Mouse (Mus musculus): Measurements from ENCODE around the gene Arl14.

Arl14 gene

DNA sequence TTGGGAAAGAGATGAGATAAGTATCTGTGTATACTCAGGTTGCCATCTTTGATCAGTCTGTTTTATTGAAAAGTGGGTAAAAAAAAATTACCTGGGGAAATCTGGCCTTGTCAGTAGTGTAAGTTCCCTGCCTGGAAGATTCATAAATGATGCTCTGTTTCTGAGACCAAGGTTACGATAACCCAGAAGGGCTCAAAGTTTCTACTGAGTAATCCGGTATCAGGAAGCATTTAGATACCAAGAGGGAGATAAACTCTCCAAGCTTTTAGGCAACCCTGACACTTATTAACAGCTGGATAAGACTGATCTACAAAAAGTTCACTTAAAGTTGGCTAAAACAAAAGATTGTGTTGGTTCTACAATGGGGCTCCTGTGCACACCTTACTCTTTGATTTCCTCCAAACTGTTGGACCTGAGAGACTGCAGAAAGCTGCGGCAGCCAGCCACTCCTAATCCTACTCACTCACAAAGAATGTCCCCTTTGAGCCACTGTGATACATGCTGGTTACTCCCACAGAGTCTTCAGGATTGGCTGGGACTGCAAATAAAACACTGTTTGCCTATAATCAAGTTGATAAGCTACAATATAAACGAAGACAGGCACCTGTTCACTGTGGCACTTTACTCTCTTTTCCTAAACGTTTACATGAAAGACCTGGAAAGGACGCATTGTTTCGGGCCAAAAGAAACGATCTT, at the start of gene Arl14:
TSS of gene Arl14 (plus strand) at position 614 of the 696 bp plus-strand sequence.
- DNase-seq = no peak

DNA sequence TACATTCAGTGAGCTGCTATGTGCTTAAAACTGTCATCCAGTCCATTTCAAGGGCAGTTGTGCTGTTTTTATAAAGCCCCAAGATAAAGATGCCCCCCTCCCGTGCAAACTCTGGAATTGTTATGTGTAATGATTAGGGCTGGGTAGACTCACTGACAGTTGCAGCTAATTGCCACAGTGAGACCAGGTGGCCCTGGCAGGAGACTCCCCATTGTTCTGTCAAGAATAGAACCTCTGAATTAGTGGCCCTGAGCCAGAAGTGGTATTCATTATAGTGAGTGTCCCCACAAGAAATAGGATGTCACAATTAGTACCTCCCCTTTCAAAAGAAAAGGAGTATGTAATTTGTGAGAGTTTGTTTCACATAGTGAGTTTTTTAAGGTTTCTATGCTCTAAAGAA, 47.0 kb upstream of the Arl14 start:
- DNase-seq = no peak

DNA sequence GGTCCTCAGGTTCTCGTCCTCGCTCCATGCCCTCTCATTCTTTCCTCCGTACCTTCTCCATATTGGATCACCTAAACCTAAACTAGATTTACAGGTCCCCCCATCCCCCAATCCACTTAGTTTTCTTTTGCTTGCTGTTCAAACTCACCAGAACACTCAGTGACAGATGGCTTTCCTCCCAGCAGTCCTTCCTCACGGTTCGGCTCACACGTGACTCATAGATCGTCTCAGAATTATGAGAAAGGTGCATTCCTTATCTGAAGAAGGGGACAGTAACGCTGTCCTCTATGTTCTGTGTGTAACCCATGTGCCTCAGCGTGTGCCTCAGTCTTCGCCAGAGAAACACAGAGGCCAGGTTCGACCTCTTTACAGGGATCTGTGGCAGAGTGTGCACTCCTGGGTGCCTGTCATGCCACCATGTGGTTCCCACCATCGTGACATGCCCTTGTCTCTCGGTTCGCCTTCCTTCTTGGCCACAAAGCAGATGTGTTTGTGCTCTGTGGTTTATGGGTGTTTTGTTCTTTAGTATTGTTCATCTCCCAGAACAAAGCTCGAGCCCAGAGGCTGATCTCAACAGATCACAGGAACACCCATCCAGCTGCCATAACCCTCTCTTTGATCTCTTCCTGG, 44.9 kb upstream of the Arl14 start:
- peak; percentile 77 to 84 for DNase-seq

DNA sequence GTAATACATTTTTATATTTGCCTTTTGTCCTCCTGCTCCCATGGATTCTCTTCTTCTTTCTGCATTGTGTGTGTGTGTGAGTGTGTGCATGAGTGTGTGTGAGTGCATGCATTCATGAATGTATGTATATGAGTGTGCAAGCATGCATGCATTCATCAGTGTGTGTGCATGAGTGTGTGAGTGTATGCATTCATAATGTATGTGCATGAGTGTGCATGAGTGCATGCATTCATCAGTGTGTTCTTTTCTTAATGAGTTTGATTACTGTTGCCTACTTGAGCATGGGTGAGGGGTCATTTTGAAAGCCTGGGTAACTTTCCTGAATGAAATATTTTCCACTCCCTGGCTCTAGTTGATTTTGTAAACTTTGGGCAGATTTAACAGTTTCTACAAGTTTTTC, 44.3 kb upstream of the Arl14 start:
- no peak for DNase-seq

DNA sequence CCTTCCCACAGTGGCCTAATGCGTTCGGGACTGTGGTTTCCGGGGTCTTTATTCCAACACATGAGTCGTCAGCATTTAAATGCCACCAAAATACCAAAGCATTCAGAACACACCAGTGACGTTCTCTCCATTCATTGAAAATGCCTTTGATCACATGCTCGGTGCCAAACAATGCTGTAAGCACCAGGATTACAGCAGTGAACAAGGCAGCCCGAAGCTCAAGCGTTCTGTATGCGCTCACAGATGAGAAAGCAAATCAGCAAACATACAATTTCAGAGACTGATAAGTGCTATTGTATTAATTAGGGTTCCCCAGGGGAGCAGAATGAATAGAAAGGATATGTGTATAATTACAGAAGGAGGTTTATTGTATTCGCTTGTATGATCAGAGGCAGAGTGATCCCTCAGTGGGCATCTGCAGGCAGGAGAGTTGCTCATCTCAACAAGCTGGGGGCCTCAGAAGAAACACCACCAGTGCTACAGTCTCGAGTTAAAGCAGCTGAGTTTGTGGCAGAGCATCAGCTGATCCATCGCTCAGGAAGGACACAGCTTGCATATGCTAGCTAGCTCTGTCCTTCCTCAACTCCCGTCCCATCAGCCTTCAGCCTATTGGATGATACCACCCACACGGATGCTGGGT, 43.7 kb upstream of the Arl14 start:
- no peak for DNase-seq

DNA sequence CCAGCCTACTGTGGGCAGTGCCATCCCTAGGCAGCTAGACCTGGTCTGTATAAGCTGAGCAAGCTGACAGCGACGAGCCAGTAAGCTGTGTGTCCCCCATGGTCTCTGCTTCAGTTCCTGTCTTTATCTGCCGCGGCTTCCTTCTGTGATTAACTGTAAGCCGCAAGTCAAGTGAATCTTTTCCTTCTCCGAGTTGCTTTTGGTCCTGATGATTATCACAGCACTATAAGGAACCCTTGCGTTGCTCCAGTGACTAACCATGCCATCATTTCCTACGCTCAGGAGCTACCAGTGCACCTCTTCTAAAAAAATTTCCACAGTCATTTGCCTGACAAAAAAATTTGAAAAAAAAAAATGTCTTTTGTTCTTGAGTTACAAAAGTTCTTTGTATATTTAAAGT, 40.7 kb upstream of the Arl14 start:
- no peak for DNase-seq

DNA sequence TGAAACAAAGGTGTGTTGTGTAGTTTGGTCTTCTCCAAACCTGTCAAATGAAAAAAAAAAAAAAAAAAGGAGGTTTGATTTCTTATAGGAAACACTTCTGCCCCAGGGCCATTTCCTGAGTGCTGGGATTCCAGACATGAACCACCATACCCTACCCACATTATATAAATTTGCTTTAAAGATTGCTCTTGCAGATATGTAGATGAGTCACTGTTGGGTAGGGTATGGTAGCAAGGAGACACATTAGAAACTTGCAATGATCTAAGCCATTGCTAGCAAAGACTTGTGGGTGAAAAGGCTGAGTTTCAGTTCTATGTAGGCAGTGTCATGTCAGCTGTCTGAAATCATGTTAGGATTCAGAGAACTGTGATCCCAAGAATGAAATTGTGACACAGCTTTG, 40.0 kb upstream of the Arl14 start:
- no peak for DNase-seq

DNA sequence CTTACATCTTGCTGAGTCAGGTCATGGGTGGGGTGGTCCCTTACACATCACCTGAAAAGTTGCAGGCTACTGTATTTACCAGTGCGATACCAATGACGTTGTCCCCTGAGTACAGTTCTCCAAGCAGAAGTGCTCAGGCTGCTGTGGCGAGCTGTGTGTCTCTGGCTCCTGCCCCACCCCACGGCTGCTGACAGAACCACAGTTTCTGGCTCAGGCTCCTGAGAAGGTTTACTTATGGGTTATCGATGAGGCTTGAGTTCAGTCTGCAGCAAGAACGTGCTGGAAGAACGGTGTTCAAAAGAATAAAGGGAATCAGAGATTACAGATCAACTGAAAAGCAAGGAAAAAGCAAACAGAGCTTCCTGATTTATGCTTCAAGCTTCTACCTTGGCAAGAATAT, 37.0 kb upstream of the Arl14 start:
- DNase-seq = no peak

DNA sequence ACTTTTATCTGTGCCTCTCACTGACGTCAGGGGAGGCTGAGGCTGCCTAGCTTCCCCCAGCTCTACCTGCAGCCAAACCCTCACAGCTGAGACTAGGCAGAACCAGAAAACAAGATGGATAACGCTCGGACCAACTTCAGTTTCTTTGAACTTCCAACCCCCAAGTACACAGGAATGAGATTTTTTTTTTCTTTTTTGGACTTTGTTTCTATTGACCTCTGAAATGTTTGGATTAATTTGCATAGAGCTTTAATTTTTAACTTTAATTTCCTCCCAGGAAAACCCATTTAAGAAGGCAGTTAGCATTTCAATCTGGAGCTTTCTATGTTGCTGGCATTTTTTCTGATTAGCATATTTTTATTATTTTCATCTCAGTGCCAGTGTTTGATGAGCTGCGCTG, 36.2 kb upstream of the Arl14 start:
- no peak for DNase-seq

DNA sequence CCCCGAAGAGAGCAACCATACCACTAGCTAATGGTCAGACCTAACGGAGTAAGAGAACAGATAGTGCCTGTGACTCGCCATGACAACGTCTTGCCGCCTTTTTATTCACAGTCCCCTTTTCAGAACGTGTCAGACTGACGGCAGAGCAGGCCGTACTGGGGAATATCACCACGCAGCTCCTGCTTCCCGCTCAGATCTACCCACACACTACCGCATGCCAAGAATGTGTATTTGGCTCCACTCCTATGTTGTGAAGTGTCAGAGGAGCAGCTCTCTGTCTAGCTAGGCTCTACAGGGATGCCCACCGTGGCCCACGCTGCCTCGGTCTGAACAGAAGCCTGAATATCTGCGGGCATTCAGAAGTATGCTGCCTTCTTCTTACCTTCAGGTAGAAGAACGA, 35.6 kb upstream of the Arl14 start:
- no peak for DNase-seq

DNA sequence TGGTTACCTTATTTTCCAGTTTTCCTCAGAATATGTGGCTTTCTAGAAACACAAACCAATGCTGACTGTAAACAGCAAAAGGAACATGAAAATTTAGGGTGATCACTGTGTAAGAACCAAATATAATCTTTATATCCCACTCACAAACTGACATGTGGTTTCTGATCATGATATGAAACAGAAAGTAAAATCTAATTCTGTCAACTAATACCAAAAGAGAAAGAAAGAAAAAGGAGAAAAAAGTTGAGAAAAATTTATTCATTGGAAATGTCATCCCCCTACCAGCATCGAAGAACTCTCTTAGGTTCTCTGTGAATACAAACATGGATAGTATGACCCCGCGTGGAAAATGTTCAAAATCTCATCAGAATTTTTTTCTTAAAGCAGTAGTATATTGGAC, 29.2 kb upstream of the Arl14 start:
- DNase-seq = no peak

DNA sequence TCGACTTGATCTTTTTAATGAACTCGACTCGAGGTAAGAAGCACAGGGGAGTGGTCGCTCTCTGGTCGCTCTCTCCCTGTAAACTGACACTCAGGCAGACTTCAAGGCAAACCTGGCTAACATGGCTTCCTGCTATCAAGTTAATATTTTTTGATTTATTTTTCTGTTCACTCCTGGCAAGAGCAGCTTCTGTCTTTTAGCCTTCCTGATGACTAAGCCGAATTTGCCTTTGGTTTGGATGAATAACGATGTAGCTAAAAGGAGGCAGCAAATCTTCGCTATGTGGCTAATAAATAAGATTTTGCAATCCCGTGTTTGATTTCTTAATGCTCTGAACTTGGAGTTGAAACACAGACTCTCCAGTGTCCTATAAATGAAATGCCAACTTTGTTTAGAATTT, 27.7 kb upstream of the Arl14 start:
- no peak for DNase-seq

DNA sequence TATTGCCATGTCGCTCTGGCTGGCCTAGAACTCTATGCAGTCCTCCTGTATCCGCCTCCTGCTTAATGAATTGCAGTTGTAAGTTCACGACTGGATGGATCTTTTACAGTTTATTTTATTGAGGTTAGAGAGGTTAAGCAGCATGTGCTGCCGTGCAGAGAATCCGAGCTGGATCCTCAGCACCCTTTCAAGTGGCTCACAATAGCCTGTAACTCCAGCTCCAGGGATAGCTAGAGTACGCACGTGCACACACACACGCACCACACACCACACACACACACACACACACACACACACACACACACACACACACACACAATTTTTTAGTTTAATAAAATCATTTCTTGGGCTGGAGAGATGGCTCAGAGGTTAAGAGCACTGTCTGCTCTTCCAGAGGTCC, 27.0 kb upstream of the Arl14 start:
- no peak for DNase-seq

DNA sequence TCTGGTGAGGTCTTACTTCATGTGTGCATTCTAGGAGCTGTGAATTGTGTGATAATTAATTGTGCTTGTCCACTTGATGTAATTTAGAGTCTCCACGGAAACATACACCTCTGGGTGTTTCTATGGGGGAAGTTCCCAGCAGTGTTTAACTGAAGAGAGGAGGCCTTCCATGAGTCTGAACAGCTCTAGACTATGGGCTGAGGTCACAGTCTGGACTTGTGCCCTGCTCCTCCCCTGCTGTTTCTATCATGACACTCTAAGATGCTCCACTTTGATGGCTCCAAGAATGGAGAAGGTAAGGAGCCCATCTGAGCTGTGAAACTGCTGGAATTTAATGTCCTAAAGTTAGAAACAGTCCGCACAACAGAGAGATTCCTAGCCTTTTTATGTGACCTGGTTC, 24.1 kb upstream of the Arl14 start:
- no peak for DNase-seq

DNA sequence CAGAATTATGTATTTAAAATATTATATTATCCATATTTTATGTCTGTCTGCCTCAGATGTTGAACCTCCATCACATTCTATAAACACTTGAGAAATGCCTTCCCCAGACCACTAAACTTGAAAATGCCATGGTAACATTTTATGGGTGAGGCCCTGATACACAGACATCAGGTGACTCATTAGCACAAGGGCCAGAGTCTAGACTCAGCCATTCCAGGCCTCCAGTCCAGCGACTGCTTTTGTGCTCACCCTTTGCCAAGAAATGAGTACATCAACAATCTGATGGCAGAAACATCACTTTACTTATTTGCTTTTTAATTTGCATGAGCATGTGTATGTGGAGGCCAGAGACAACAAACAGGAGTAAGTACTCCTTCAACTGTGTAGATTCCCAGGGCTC, 22.0 kb upstream of the Arl14 start:
- DNase-seq = no peak

DNA sequence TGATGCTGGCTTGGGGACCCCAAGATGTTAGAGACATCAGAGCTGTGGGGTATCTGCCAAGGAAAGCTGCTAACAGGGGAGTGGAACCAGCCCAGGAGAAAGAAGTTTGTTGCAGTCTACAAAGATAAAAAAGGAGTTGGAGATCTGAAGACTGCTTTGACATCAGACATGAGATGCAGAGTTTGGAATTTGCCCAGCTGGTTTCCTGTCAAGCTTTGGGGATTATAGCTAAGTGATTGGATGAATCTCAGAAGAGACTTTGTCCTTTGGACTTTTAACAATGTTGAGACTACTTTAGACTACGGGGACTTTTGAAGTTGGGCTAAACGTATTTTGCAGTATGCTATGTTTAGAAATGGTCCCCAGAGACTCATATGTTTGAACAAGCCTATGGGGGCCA, 21.0 kb upstream of the Arl14 start:
- no peak for DNase-seq

DNA sequence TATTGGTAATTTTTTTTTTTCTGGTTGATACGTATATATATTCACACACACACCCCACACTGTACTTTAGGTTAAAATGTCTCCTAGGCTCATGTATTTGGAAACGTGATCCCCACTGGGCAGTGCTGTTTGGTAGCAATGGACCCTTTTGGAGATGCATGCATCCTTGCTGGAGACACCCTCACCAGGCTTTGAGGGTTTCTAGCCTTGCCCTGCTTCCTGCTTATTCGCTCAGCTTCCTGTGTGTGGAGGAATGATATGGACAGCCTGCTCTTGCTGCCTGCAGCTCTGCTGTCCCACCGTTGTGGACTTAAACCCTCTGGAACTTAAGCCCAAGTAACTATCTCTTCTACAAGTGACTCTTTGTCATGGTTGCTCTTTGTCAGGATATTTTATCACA, 19.3 kb upstream of the Arl14 start:
- no peak for DNase-seq

DNA sequence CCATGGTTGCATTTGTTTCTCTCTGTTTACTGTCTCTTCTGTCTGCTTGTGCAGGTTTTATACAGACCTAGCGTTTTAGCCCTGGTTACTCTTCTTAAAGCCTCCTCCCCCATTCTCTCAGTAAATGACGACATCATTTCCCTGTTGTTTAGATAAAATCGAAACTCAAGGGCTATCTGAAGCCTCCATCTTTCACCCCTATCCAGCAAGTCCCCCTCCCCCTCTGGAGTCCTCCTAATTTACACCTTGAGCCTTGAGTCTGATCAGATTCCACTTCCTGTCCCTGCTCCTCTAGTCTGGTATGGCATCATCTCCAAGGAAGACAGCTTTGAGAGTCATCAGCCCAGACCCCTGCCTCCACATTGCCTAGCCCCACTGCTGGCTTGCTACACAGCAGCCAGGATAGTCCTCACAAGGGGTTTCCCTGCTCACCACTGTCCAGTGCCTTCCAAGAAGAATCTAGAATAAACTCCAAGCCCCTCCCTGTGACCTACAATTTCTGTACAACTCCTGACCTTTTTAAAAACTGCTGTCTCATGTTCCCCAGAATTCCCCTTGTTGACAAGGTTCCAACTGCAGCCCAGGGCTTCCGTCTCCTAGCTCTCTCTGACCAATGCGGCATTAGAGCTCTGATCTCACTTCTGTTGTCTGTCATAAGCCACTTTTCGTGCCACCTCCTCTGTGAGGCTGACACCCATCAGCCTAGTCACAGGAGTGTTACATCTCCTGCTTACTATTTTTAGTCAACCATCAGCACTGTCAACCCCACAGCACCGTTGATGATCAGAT, 16.8 kb upstream of the Arl14 start:
- peak; percentile 23 to 28 for DNase-seq

DNA sequence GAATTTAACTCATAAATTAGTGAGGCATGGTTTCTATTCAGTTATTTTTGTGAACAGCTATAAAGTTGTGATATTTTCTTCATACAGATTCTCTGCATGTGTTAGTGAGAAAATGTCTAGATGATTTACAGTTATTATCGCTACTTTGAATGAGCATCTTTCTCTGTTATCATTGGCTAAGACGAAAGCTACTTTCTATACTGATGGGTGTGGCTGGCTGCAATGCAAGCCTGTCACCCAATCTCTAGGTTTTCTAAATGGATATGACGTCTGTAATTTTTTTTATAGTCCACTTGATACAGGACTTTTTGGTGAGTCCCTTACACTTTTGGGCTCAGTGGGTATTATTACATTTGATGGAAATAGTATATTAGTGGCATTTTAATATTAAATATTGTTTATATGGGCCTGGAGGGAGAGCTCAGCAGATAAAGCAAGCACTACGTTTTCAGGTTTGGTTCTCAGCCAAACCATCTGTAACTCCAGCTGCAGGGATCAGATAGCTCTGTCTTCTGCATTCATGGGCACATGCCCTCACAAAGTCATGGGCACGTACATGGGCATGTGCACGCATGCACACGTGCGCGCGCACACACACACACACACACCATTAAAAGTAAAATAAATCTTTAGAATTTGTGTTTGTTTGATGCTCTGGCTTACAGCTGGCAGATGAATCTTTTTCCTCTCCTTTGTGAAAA, 15.9 kb upstream of the Arl14 start:
- DNase-seq = no peak

DNA sequence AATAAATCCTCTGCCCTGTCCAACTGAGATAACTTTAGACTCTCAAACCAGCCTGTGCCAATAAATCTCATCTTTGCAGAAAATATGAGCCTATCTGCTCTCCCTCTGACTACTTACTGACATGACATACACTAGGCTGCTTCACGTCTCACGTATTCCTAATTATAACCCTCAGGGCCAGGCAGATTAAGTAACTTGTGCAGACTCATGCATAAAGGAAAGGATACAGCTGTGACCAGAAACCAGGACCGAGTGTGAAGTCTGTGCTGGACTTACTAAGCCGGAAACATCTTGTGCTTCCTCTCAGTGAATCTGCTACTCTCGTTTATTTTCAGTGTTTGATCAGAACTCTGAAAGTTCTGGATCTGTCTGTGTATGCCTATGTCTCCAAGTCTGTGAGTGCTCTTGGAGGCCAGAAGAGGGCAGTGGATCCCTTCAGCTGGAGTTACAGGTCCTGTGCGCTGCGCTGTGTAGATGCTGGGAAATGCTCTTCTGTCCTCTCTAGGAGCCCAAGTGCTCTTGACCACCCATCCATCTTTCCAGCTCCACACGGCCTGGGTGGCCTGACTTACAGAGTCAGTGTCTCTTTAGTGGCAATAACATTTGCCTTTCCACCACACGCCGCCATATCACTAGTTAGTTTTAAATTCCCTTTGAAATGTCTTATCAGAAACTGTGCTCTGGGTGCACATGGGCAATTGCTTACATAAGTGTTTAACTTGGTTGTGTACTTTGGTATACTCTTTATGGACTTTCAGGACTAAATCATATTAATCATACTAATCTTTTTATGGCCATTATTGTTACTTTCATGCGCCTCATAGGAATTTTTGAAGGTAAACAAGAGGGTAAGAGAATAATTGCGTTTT, 13.5 kb upstream of the Arl14 start:
- peak in 1 of 2 experiments; percentile 14 for DNase-seq

DNA sequence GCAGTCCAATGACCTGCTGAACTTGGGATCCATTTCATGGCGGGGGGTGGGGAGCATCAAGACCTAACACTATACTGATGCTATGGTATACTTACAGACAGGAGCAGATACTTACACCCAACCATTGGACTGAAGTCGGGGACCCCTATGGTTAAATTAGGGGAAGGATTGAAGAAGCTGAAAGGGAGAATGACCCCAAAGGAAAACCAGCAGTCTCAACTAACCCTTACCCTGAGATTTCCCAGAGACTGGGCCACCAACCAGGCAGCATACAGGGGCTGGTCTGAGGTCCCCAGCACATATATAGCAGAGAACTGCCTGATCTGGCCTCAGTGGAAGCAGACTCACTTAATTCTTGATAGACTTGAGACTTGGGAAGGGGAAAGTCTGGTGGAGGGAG, 10.0 kb upstream of the Arl14 start:
- DNase-seq = no peak

DNA sequence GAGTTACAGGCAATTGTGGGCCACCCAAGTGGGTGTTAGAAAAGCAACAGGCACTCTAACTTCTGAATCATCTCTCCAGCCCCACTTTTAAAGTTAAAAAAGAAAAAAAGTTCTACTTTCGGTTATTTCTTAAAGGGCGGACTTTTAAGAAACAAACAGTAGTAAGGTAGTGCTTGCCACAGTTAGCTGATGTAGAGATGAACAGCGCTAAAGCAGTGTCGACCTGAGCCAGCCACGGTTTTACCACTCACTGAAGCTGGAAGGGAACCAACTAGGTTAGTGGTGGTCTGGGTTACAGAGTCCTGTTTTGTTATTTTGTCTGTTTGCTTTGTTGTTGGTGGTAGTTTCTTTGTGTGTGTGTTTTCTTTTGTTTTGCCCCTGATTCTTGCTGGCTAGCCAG, 8.8 kb upstream of the Arl14 start:
- no peak for DNase-seq

Measured in thymus, postnatal 36 days (tissue).